Mouse (Mus musculus) G1E (cell line): ENCODE data around the gene Olfr555. TPM values are rescaled to one million over a fixed set of nuclear protein-coding genes. Genes with fewer than 3 reads are reported as not detected.

Source experiments
- ATAC-seq: 2 replicates; pipeline ENCODE4 v1.8.0; 2016; ENCODE audit warnings: mild to moderate bottlenecking; ENCODE audit not compliant: insufficient number of reproducible peaks, poor library complexity, low FRiP score, severe bottlenecking; ENCODE audit errors: extremely low read depth
- DNase-seq: peaks from one replicate; pipeline ENCODE4 v3.0.0; 2012; ENCODE audit warnings: low spot score
- H3K27me3 ChIP-seq: 2 replicates; pipeline ENCODE4 v1.6.1; 2012; ENCODE audit warnings: mild to moderate bottlenecking, low read length, inconsistent platforms; ENCODE audit not compliant: insufficient read depth
- H3K36me3 ChIP-seq: replicated peaks from 2 replicates; pipeline ENCODE3; 2012; ENCODE audit warnings: mild to moderate bottlenecking, inconsistent platforms
- H3K4me1 ChIP-seq: 2 replicates; pipeline ENCODE4 v1.6.1; 2012; ENCODE audit warnings: low read depth, low read length, inconsistent platforms, mixed read lengths; ENCODE audit not compliant: insufficient read depth
- H3K4me3 ChIP-seq: 2 replicates; pipeline ENCODE4 v1.5.1; 2012; ENCODE audit warnings: low read depth, mild to moderate bottlenecking, inconsistent platforms, low read length, moderate library complexity, mixed read lengths
- H3K9me3 ChIP-seq: replicated peaks from 2 replicates; pipeline ENCODE4 v1.6.1; 2012; ENCODE audit warnings: inconsistent platforms
- CTCF ChIP-seq: IDR thresholded peaks from 2 replicates; pipeline ENCODE4 v1.5.1; 2012; ENCODE audit warnings: low read depth, low read length, inconsistent platforms, mixed read lengths
- GATA1 ChIP-seq: IDR thresholded peaks from 2 replicates; pipeline ENCODE4 v1.6.1; 2012; ENCODE audit warnings: borderline replicate concordance, low read length, inconsistent platforms, mixed read lengths
- GATA2 ChIP-seq: IDR thresholded peaks from 2 replicates; pipeline ENCODE4 v1.6.1; 2012; ENCODE audit warnings: low read depth, low read length, inconsistent platforms, borderline replicate concordance
- POLR2AphosphoS5 ChIP-seq: IDR thresholded peaks from 2 replicates; pipeline ENCODE4 v1.6.1; 2012; ENCODE audit warnings: low read depth, low read length, inconsistent platforms; ENCODE audit not compliant: insufficient replicate concordance
- polyA plus RNA-seq: library from polyadenylated mRNA; stranded (reverse); fragments of >175 nt; gene quantifications from 2 replicates; pipeline ENCODE4 v1.2.3, GENCODE M21; 2012
- total RNA-seq, 2 experiments: library from RNA; stranded (forward) in 1 of 2; stranded (reverse) in 1 of 2; fragments of 200-1000 nt in 1 of 2; fragments of >200 nt in 1 of 2; fragmentation: Nextera tagmentation in 1 of 2; gene quantifications; 2 replicates each; pipeline ENCODE4 v1.2.3; 2014 to 2017

Gene Olfr555
- total and polyA plus RNA-seq, 3 experiments: 0.22 TPM; not detected in 2

GRCm38 (mm10) chr7:102701915-102702314, 43.3 kb downstream of the Olfr555 start, which contains the start of gene Olfr558:
Olfr558 (plus strand) TSS chr7:102702215.
- TF ChIP-seq GATA2 (no peak), GATA1 (no peak), POLR2AphosphoS5 (no peak), CTCF (no peak)
- ATAC-seq: no peak
- no peak for DNase-seq
- Histone ChIP-seq H3K4me1 (no peaks in the 10 kb centered on the region), H3K27me3 (peaks cover 27% of the 10 kb centered on the region), H3K9me3 (no peaks in the 10 kb centered on the region), H3K4me3 (no peak within 1 kb of the TSS), H3K36me3 (no peaks in the 10 kb centered on the region)

Other genes starting within 250 kb of the Olfr555 start
Only the 20 nearest of the 27 such genes appear.
- gene Olfr545, start 159.2 kb upstream of the Olfr555 start, total RNA-seq (2014; fragmentation: Nextera tagmentation): not detected in 2 replicates
- 0.05 TPM in 1 of 2 replicates, not detected in the other for gene Olfr545, start 159.2 kb upstream of the Olfr555 start, total RNA-seq (2017)
- not detected in 2 replicates for gene Olfr545, start 159.2 kb upstream of the Olfr555 start, polyA plus RNA-seq
- gene Olfr547, start 124.1 kb upstream of the Olfr555 start, total RNA-seq (2014; fragmentation: Nextera tagmentation): not detected in 2 replicates
- not detected in 2 replicates for gene Olfr547, start 124.1 kb upstream of the Olfr555 start, total RNA-seq (2017)
- gene Olfr547, start 124.1 kb upstream of the Olfr555 start, polyA plus RNA-seq: not detected in 2 replicates
- gene Olfr548-ps1, start 117.9 kb upstream of the Olfr555 start, total RNA-seq (2014; fragmentation: Nextera tagmentation): not detected in 2 replicates
- gene Olfr548-ps1, start 117.9 kb upstream of the Olfr555 start, total RNA-seq (2017): under 0.01 and 0.05 TPM in 2 replicates
- not detected in 2 replicates for gene Olfr548-ps1, start 117.9 kb upstream of the Olfr555 start, polyA plus RNA-seq
- not detected in 2 replicates for gene Olfr549, start 109.0 kb upstream of the Olfr555 start, total RNA-seq (2014; fragmentation: Nextera tagmentation)
- gene Olfr549, start 109.0 kb upstream of the Olfr555 start, total RNA-seq (2017): 0.05 and 0.23 TPM in 2 replicates
- gene Olfr549, start 109.0 kb upstream of the Olfr555 start, polyA plus RNA-seq: not detected in 2 replicates
- gene Trim21, start 93.3 kb upstream of the Olfr555 start, total RNA-seq (2014; fragmentation: Nextera tagmentation): 7.0 and 8.6 TPM in 2 replicates
- gene Trim21, start 93.3 kb upstream of the Olfr555 start, total RNA-seq (2017): 19.2 and 23.2 TPM in 2 replicates
- 3.2 and 5.4 TPM in 2 replicates for gene Trim21, start 93.3 kb upstream of the Olfr555 start, polyA plus RNA-seq
- gene Olfr550, start 87.4 kb upstream of the Olfr555 start, total RNA-seq (2014; fragmentation: Nextera tagmentation): not detected in 2 replicates
- 0.06 and 0.11 TPM in 2 replicates for gene Olfr550, start 87.4 kb upstream of the Olfr555 start, total RNA-seq (2017)
- not detected in 2 replicates for gene Olfr550, start 87.4 kb upstream of the Olfr555 start, polyA plus RNA-seq
- not detected in 2 replicates for gene Olfr551, start 66.9 kb upstream of the Olfr555 start, total RNA-seq (2014; fragmentation: Nextera tagmentation)
- 0.23 and 0.27 TPM in 2 replicates for gene Olfr551, start 66.9 kb upstream of the Olfr555 start, total RNA-seq (2017)
- not detected in 2 replicates for gene Olfr551, start 66.9 kb upstream of the Olfr555 start, polyA plus RNA-seq
- gene Olfr552, start 61.1 kb upstream of the Olfr555 start, total RNA-seq (2014; fragmentation: Nextera tagmentation): not detected in 2 replicates
- 0.05 and 0.17 TPM in 2 replicates for gene Olfr552, start 61.1 kb upstream of the Olfr555 start, total RNA-seq (2017)
- not detected in 2 replicates for gene Olfr552, start 61.1 kb upstream of the Olfr555 start, polyA plus RNA-seq
- gene Olfr553, start 40.6 kb upstream of the Olfr555 start, total RNA-seq (2014; fragmentation: Nextera tagmentation): not detected in 2 replicates
- gene Olfr553, start 40.6 kb upstream of the Olfr555 start, total RNA-seq (2017): 0.12 and 0.22 TPM in 2 replicates
- gene Olfr553, start 40.6 kb upstream of the Olfr555 start, polyA plus RNA-seq: not detected in 2 replicates
- gene Olfr554, start 20.4 kb upstream of the Olfr555 start, total RNA-seq (2014; fragmentation: Nextera tagmentation): not detected in 2 replicates
- gene Olfr554, start 20.4 kb upstream of the Olfr555 start, total RNA-seq (2017): 0.06 and 0.16 TPM in 2 replicates
- not detected in 2 replicates for gene Olfr554, start 20.4 kb upstream of the Olfr555 start, polyA plus RNA-seq
- gene Olfr556, start 6.1 kb downstream of the Olfr555 start, total RNA-seq (2014; fragmentation: Nextera tagmentation): not detected in 2 replicates
- gene Olfr556, start 6.1 kb downstream of the Olfr555 start, total RNA-seq (2017): 0.23 and 0.27 TPM in 2 replicates
- gene Olfr556, start 6.1 kb downstream of the Olfr555 start, polyA plus RNA-seq: not detected in 2 replicates
- 12.9 and 19.6 TPM in 2 replicates for gene Trim68, start 28.5 kb downstream of the Olfr555 start, total RNA-seq (2014; fragmentation: Nextera tagmentation)
- gene Trim68, start 28.5 kb downstream of the Olfr555 start, total RNA-seq (2017): 9.6 and 9.9 TPM in 2 replicates
- gene Trim68, start 28.5 kb downstream of the Olfr555 start, polyA plus RNA-seq: 2.0 and 2.3 TPM in 2 replicates
- gene Olfr557, start 37.1 kb downstream of the Olfr555 start, total RNA-seq (2014; fragmentation: Nextera tagmentation): not detected in 2 replicates
- 0.06 TPM in 1 of 2 replicates, not detected in the other for gene Olfr557, start 37.1 kb downstream of the Olfr555 start, total RNA-seq (2017)
- gene Olfr557, start 37.1 kb downstream of the Olfr555 start, polyA plus RNA-seq: not detected in 2 replicates
- gene Olfr558, start 43.4 kb downstream of the Olfr555 start, total RNA-seq (2014; fragmentation: Nextera tagmentation): not detected in 2 replicates
- 0.11 and 0.17 TPM in 2 replicates for gene Olfr558, start 43.4 kb downstream of the Olfr555 start, total RNA-seq (2017)
- gene Olfr558, start 43.4 kb downstream of the Olfr555 start, polyA plus RNA-seq: not detected in 2 replicates
- gene Olfr33, start 60.2 kb downstream of the Olfr555 start, total RNA-seq (2014; fragmentation: Nextera tagmentation): not detected in 2 replicates
- gene Olfr33, start 60.2 kb downstream of the Olfr555 start, total RNA-seq (2017): not detected in 2 replicates
- gene Olfr33, start 60.2 kb downstream of the Olfr555 start, polyA plus RNA-seq: not detected in 2 replicates
- not detected in 2 replicates for gene Olfr559, start 68.7 kb downstream of the Olfr555 start, total RNA-seq (2014; fragmentation: Nextera tagmentation)
- not detected in 2 replicates for gene Olfr559, start 68.7 kb downstream of the Olfr555 start, total RNA-seq (2017)
- not detected in 2 replicates for gene Olfr559, start 68.7 kb downstream of the Olfr555 start, polyA plus RNA-seq
- not detected in 2 replicates for gene Olfr560, start 100.5 kb downstream of the Olfr555 start, total RNA-seq (2014; fragmentation: Nextera tagmentation)
- 0.12 and 0.38 TPM in 2 replicates for gene Olfr560, start 100.5 kb downstream of the Olfr555 start, total RNA-seq (2017)
- not detected in 2 replicates for gene Olfr560, start 100.5 kb downstream of the Olfr555 start, polyA plus RNA-seq
- not detected in 2 replicates for gene Olfr78, start 100.6 kb downstream of the Olfr555 start, total RNA-seq (2014; fragmentation: Nextera tagmentation)
- 0.11 and 0.23 TPM in 2 replicates for gene Olfr78, start 100.6 kb downstream of the Olfr555 start, total RNA-seq (2017)
- gene Olfr78, start 100.6 kb downstream of the Olfr555 start, polyA plus RNA-seq: not detected in 2 replicates
- gene Olfr561, start 112.4 kb downstream of the Olfr555 start, total RNA-seq (2014; fragmentation: Nextera tagmentation): not detected in 2 replicates
- gene Olfr561, start 112.4 kb downstream of the Olfr555 start, total RNA-seq (2017): 0.22 TPM in 1 of 2 replicates, not detected in the other
- not detected in 2 replicates for gene Olfr561, start 112.4 kb downstream of the Olfr555 start, polyA plus RNA-seq
- not detected in 2 replicates for gene Olfr564, start 144.7 kb downstream of the Olfr555 start, total RNA-seq (2014; fragmentation: Nextera tagmentation)
- not detected in 2 replicates for gene Olfr564, start 144.7 kb downstream of the Olfr555 start, total RNA-seq (2017)
- gene Olfr564, start 144.7 kb downstream of the Olfr555 start, polyA plus RNA-seq: not detected in 2 replicates